Mouse (Mus musculus): Measurements from ENCODE around the gene Hcn2.
A peak's percentile ranks its signal among the peaks of the same experiment; 100 is the strongest.

GRCm38 (mm10) chr10:79691986-79692548 is 24.4 kb upstream of the Hcn2 start:
- TF ChIP-seq CTCF (IDR thresholded peaks at IDR 0.05; ENCODE audit: low read depth): peak; percentile 52
- no peak for TF ChIP-seq EP300 (IDR thresholded peaks at IDR 0.05; ENCODE audit: low read depth)
